Mouse (Mus musculus) kidney, adult 2 months (tissue): ENCODE results near the gene 1700016K19Rik. TPM values are rescaled to one million over a fixed set of nuclear protein-coding genes. Genes with fewer than 3 reads are reported as not detected.

Experiments used
- DNase-seq: peaks from one replicate; pipeline ENCODE4 v3.0.0; 2021
- H3K27ac ChIP-seq: fragments of 200-500 bp; 2 replicates; pipeline ENCODE4 v1.5.1; 2012; ENCODE audit warnings: low read depth, low read length, control low read depth, inconsistent platforms; ENCODE audit not compliant: insufficient read depth
- H3K27me3 ChIP-seq: fragments of 200-500 bp; replicated peaks from 2 replicates; pipeline ENCODE4 v1.6.1; 2012; ENCODE audit warnings: mild to moderate bottlenecking, moderate library complexity, low read length, inconsistent platforms; ENCODE audit not compliant: control insufficient read depth, insufficient read depth
- H3K36me3 ChIP-seq: fragments of 200-500 bp; 2 replicates; pipeline ENCODE4 v1.6.1; 2012; ENCODE audit warnings: mild to moderate bottlenecking, moderate library complexity, low read length, inconsistent platforms; ENCODE audit not compliant: control insufficient read depth, insufficient read depth
- H3K4me1 ChIP-seq: fragments of 200-500 bp; 2 replicates; pipeline ENCODE4 v1.6.1; 2011; ENCODE audit warnings: low read length; ENCODE audit not compliant: control insufficient read depth, insufficient read depth
- H3K4me3 ChIP-seq: fragments of 200-500 bp; 2 replicates; pipeline ENCODE4 v1.5.1; 2011; ENCODE audit warnings: mild to moderate bottlenecking, low read depth, low read length, control low read depth; ENCODE audit not compliant: insufficient read depth
- CTCF ChIP-seq: fragments of 200-500 bp; conservative IDR thresholded peaks from 2 replicates; pipeline ENCODE4 v1.5.1; 2011; ENCODE audit warnings: low read depth, mild to moderate bottlenecking, control low read depth, low read length, moderate library complexity, mixed read lengths; ENCODE audit not compliant: insufficient read depth, insufficient read length
- POLR2A ChIP-seq: fragments of 200-500 bp; IDR thresholded peaks from one replicate; pipeline ENCODE4 v1.6.1; 2011; ENCODE audit warnings: low read depth, low read length, control low read depth
- WGBS: fragments of 180-500 bp; shearing (Covaris S2); methylation state at CpG from one replicate; pipeline ENCODE4 v1.1.7; 2018; 5-methylcytosine and 5-hydroxymethylcytosine counted together
- polyA plus RNA-seq: library from polyadenylated mRNA; depleted of rRNA; stranded (reverse); fragments of >200 nt; gene quantifications from 2 replicates; pipeline ENCODE4 v1.2.3, GENCODE M21; 2012; rRNA removed

1700016K19Rik gene
- polyA plus RNA-seq = 0.08 and 0.10 TPM in 2 replicates

GRCm38 (mm10) chr11:75999440-76000155, at the start of gene 1700016K19Rik:
TSS of gene 1700016K19Rik (plus strand) at chr11:75999912.
- 13% methylated on average over 34 of the region's 36 CpGs for WGBS

GRCm38 (mm10) chr11:75950459-75950858, 49.3 kb upstream of the 1700016K19Rik start:
- Histone ChIP-seq H3K36me3 (no peaks in the 10 kb centered on the region), H3K4me1 (peaks cover 3% of the 10 kb centered on the region; the same call in 1 of the 2 replicates), H3K4me3 (no peak overlapping the region), H3K27me3 (no peaks in the 10 kb centered on the region), H3K27ac (no peak overlapping the region)
- WGBS = 82% methylated on average over 3 of the region's 3 CpGs
- no peak for DNase-seq
- TF ChIP-seq CTCF = no peak
- no peak for TF ChIP-seq POLR2A

More at GRCm38 (mm10) chr11:75999440-76000155, at the start of gene 1700016K19Rik:
- 0 out of 2 replicates have a peak, but pooled peaks cover 2% of the 10 kb centered on the region for H3K4me1 ChIP-seq
- H3K27me3 ChIP-seq = no peaks in the 10 kb centered on the region
- peak; percentile 89 for DNase-seq
- no peak within 1 kb of the TSS for H3K27ac ChIP-seq
- peak within 1 kb of the TSS; percentile 62 for H3K4me3 ChIP-seq
- no peaks in the 10 kb centered on the region for H3K36me3 ChIP-seq
- TF ChIP-seq CTCF (peak; percentile 73), POLR2A (no peak)

- Histone ChIP-seq H3K4me3 (no peak overlapping the region), H3K27ac (no peak overlapping the region), H3K36me3 (no peaks in the 10 kb centered on the region), H3K27me3 (no peaks in the 10 kb centered on the region), H3K4me1 (peaks cover 3% of the 10 kb centered on the region; the same call in 1 of the 2 replicates)
- TF ChIP-seq POLR2A = no peak
- no peak for TF ChIP-seq CTCF
- DNase-seq = no peak
- WGBS = 71% methylated on average over 5 of the region's 5 CpGs
Observed at GRCm38 (mm10) chr11:75951895-75952294, 47.8 kb upstream of the 1700016K19Rik start.

GRCm38 (mm10) chr11:75954896-75955295, 44.8 kb upstream of the 1700016K19Rik start:
- Histone ChIP-seq H3K27ac (no peak overlapping the region), H3K4me3 (no peak overlapping the region), H3K4me1 (peaks cover 3% of the 10 kb centered on the region; the same call in 1 of the 2 replicates), H3K36me3 (no peaks in the 10 kb centered on the region), H3K27me3 (no peaks in the 10 kb centered on the region)
- TF ChIP-seq CTCF = no peak
- TF ChIP-seq POLR2A = no peak
- DNase-seq = no peak
- 95% methylated on average over 9 of the region's 9 CpGs for WGBS

- Histone ChIP-seq H3K27me3 (no peaks in the 10 kb centered on the region), H3K36me3 (no peaks in the 10 kb centered on the region), H3K4me1 (no peaks in the 10 kb centered on the region), H3K27ac (no peak overlapping the region), H3K4me3 (no peak overlapping the region)
- WGBS = 68% methylated on average over 8 of the region's 8 CpGs
- TF ChIP-seq CTCF (no peak), POLR2A (no peak)
- no peak for DNase-seq
Observed at GRCm38 (mm10) chr11:75956651-75957050, 43.1 kb upstream of the 1700016K19Rik start.

GRCm38 (mm10) chr11:75957124-75957832, 42.4 kb upstream of the 1700016K19Rik start:
- no peak for TF ChIP-seq POLR2A
- no peak for DNase-seq
- no peak overlapping the region for H3K4me3 ChIP-seq
- H3K36me3 ChIP-seq = no peaks in the 10 kb centered on the region
- no peaks in the 10 kb centered on the region for H3K4me1 ChIP-seq
- H3K27me3 ChIP-seq = no peaks in the 10 kb centered on the region
- no peak overlapping the region for H3K27ac ChIP-seq
- 82% methylated on average over 17 of the region's 17 CpGs for WGBS

GRCm38 (mm10) chr11:75961782-75962181, 37.9 kb upstream of the 1700016K19Rik start:
- no peak overlapping the region for H3K4me3 ChIP-seq
- TF ChIP-seq CTCF = no peak
- TF ChIP-seq POLR2A = no peak
- H3K27ac ChIP-seq = no peak overlapping the region
- peaks cover 2% of the 10 kb centered on the region; the same call in 1 of the 2 replicates for H3K4me1 ChIP-seq
- no peak for DNase-seq
- no peaks in the 10 kb centered on the region for H3K27me3 ChIP-seq
- WGBS = 93% methylated on average over 7 of the region's 7 CpGs
- H3K36me3 ChIP-seq = no peaks in the 10 kb centered on the region
